Mouse (Mus musculus): ENCODE measurements around the gene Traf2. TPM values are rescaled to one million over a fixed set of nuclear protein-coding genes. Genes with fewer than 3 reads are reported as not detected.

The Traf2 gene
- polyA plus RNA-seq, 2 experiments, result 18.9 to 29.2 TPM

- no peaks in the 10 kb centered on the region for H3K4me1 ChIP-seq (ENCODE audit: control insufficient read depth, insufficient read depth, low read length)
- no peaks in the 10 kb centered on the region for H3K27me3 ChIP-seq (ENCODE audit: control insufficient read depth, insufficient read depth, low read length)
- H3K4me3 ChIP-seq (replicated peaks; ENCODE audit: low read length), result no peak overlapping the region
- H3K9me3 ChIP-seq (ENCODE audit: control insufficient read depth, low read length), result no peaks in the 10 kb centered on the region
- no peak for TF ChIP-seq POLR2A (IDR thresholded peaks at IDR 0.05; ENCODE audit: borderline replicate concordance, extremely low read depth, insufficient read depth, insufficient read length)
- H3K36me3 ChIP-seq (ENCODE audit: control insufficient read depth, insufficient read depth, low read length), result no peaks in the 10 kb centered on the region
- DNase-seq (ENCODE audit: low spot score) (no peak), ATAC-seq (ENCODE audit: low FRiP score, low read depth) (no peak)
- H3K9ac ChIP-seq (ENCODE audit: low read depth, low read length, severe bottlenecking), result no peak overlapping the region
- 83% methylated on average over 7 of the region's 7 CpGs for WGBS
- no peak overlapping the region for H3K27ac ChIP-seq (replicated peaks; ENCODE audit: low read depth, low read length)
- no peak overlapping the region for H3K4me2 ChIP-seq (replicated peaks; ENCODE audit: low read depth, low read length, severe bottlenecking)
Measured at GRCm38 (mm10) chr2:25488671-25489068, 58.1 kb downstream of the Traf2 start.

DNA sequence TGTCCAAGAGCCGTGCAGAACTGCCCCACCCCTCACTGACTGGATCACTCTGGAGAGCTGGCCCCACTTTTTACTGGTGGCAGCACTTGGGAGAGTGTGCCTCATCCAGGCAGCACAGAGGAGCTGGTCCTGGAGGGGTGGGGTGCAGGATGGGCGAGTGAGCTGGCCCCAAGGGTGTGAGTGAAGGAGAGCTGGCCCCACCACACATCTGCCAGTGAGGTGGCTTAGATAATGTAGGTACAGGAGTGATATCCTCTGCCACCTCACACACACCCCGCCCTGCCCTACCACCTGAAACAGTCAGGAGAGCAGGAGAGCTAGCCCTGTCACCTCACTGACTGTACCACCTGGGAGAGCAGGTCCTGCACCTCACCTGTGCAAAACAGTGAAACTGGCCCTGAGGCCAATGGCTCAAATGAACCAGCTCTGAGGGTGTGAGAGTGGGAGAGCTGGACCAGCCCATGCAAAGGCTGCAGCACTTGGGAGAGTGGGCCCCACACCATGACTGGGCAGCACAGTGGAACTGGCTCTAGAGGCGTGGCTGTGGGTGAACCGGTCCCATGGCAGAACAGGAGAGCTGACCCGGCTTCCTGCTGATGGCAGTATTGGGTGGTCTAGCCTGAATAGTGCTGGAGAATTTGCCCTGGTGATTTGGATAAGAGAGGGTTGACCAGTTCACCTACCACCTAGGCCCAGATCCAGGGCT lies 58.6 kb downstream of the Traf2 start:
- Histone ChIP-seq H3K36me3 (ENCODE audit: control insufficient read depth, insufficient read depth, low read length) (no peaks in the 10 kb centered on the region), H3K27me3 (ENCODE audit: control insufficient read depth, insufficient read depth, low read length) (no peaks in the 10 kb centered on the region), H3K4me3 (replicated peaks; ENCODE audit: low read length) (no peak overlapping the region), H3K9me3 (ENCODE audit: control insufficient read depth, low read length) (no peaks in the 10 kb centered on the region), H3K4me2 (replicated peaks; ENCODE audit: low read depth, low read length, severe bottlenecking) (no peak overlapping the region), H3K4me1 (ENCODE audit: control insufficient read depth, insufficient read depth, low read length) (no peaks in the 10 kb centered on the region), H3K27ac (replicated peaks; ENCODE audit: low read depth, low read length) (no peak overlapping the region), H3K9ac (ENCODE audit: low read depth, low read length, severe bottlenecking) (no peak overlapping the region)
- TF ChIP-seq POLR2A (IDR thresholded peaks at IDR 0.05; ENCODE audit: borderline replicate concordance, extremely low read depth, insufficient read depth, insufficient read length), result no peak
- 59% methylated on average over 6 of the region's 6 CpGs for WGBS
- DNase-seq (ENCODE audit: low spot score) (no peak), ATAC-seq (ENCODE audit: low FRiP score, low read depth) (no peak)

GRCm38 (mm10) chr2:25484901-25485647 lies 61.7 kb downstream of the Traf2 start:
- TF ChIP-seq POLR2A (IDR thresholded peaks at IDR 0.05; ENCODE audit: borderline replicate concordance, extremely low read depth, insufficient read depth, insufficient read length), result no peak
- no peaks in the 10 kb centered on the region for H3K36me3 ChIP-seq (ENCODE audit: control insufficient read depth, insufficient read depth, low read length)
- no peak overlapping the region for H3K4me3 ChIP-seq (replicated peaks; ENCODE audit: low read length)
- no peak overlapping the region for H3K9ac ChIP-seq (ENCODE audit: low read depth, low read length, severe bottlenecking)
- WGBS, result 61% methylated on average over 11 of the region's 11 CpGs
- DNase-seq (ENCODE audit: low spot score), result no peak
- no peaks in the 10 kb centered on the region for H3K9me3 ChIP-seq (ENCODE audit: control insufficient read depth, low read length)
- H3K4me2 ChIP-seq (replicated peaks; ENCODE audit: low read depth, low read length, severe bottlenecking), result no peak overlapping the region
- H3K4me1 ChIP-seq (ENCODE audit: control insufficient read depth, insufficient read depth, low read length), result no peaks in the 10 kb centered on the region
- H3K27ac ChIP-seq (replicated peaks; ENCODE audit: low read depth, low read length), result no peak overlapping the region
- no peak for ATAC-seq (ENCODE audit: low FRiP score, low read depth)
- no peaks in the 10 kb centered on the region for H3K27me3 ChIP-seq (ENCODE audit: control insufficient read depth, insufficient read depth, low read length)

- ATAC-seq (ENCODE audit: low FRiP score, low read depth) (no peak), DNase-seq (ENCODE audit: low spot score) (peak; percentile 64)
- Histone ChIP-seq H3K9ac (ENCODE audit: low read depth, low read length, severe bottlenecking) (no peak overlapping the region), H3K27me3 (ENCODE audit: control insufficient read depth, insufficient read depth, low read length) (no peaks in the 10 kb centered on the region), H3K4me3 (replicated peaks; ENCODE audit: low read length) (no peak overlapping the region), H3K27ac (replicated peaks; ENCODE audit: low read depth, low read length) (no peak overlapping the region), H3K36me3 (ENCODE audit: control insufficient read depth, insufficient read depth, low read length) (no peaks in the 10 kb centered on the region), H3K4me1 (ENCODE audit: control insufficient read depth, insufficient read depth, low read length) (no peaks in the 10 kb centered on the region), H3K9me3 (ENCODE audit: control insufficient read depth, low read length) (no peaks in the 10 kb centered on the region), H3K4me2 (replicated peaks; ENCODE audit: low read depth, low read length, severe bottlenecking) (no peak overlapping the region)
- WGBS, result 23% methylated on average over 7 of the region's 7 CpGs
- TF ChIP-seq POLR2A (IDR thresholded peaks at IDR 0.05; ENCODE audit: borderline replicate concordance, extremely low read depth, insufficient read depth, insufficient read length), result no peak
Measured at GRCm38 (mm10) chr2:25482969-25483368, 63.8 kb downstream of the Traf2 start.

- Histone ChIP-seq H3K27ac (replicated peaks; ENCODE audit: low read depth, low read length) (no peak overlapping the region), H3K4me3 (replicated peaks; ENCODE audit: low read length) (no peak overlapping the region), H3K4me1 (ENCODE audit: control insufficient read depth, insufficient read depth, low read length) (no peaks in the 10 kb centered on the region), H3K9me3 (ENCODE audit: control insufficient read depth, low read length) (no peaks in the 10 kb centered on the region), H3K27me3 (ENCODE audit: control insufficient read depth, insufficient read depth, low read length) (no peaks in the 10 kb centered on the region), H3K36me3 (ENCODE audit: control insufficient read depth, insufficient read depth, low read length) (no peaks in the 10 kb centered on the region), H3K4me2 (replicated peaks; ENCODE audit: low read depth, low read length, severe bottlenecking) (no peak overlapping the region), H3K9ac (ENCODE audit: low read depth, low read length, severe bottlenecking) (no peak overlapping the region)
- no peak for TF ChIP-seq POLR2A (IDR thresholded peaks at IDR 0.05; ENCODE audit: borderline replicate concordance, extremely low read depth, insufficient read depth, insufficient read length)
- 69% methylated on average over 1 of the region's 1 CpGs for WGBS
- no peak for ATAC-seq (ENCODE audit: low FRiP score, low read depth)
- no peak for DNase-seq (ENCODE audit: low spot score)
Measured at GRCm38 (mm10) chr2:25480541-25480940, 66.2 kb downstream of the Traf2 start.
